ENCODE assay signal across 7 mouse cellular contexts in the genomic region with DNA sequence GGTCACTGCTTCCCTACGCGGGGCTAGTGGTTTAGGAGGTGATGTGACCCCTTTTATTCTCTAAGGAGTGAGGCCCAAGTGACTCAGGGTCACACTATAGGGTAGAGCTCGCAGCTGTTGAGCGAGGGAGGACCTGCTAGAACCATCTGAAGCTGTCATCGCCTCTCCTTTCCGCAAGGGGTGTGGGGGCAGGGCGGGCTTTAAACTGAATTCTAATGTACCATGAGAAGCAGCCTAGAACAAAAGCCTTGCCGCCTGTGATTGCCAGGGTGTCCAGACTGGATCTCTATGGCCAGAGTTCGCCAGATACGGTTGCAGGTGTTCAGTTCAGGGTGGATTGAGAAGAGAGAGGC. TPM values are rescaled to one million over a fixed set of nuclear protein-coding genes. Genes with fewer than 3 reads are reported as not detected.
DNase-seq lines count a peak whose midpoint lies in the region; ATAC-seq lines count a peak whose summit lies in the region.

No protein-coding gene starts in this region.

- H3K36me3 ChIP-seq in limb, embryonic 12.5 days = peaks cover under 1% of the 10 kb centered on the region; the same call in 1 of the 2 replicates

- H3K4me3 ChIP-seq in limb, embryonic 12.5 days (replicated peaks) = peak overlapping the region; percentile 64

- peak overlapping the region; percentile 61 for H3K9ac ChIP-seq in limb, embryonic 12.5 days (replicated peaks)

- H3K9me3 ChIP-seq in limb, embryonic 12.5 days = no peaks in the 10 kb centered on the region

- H3K4me2 ChIP-seq in limb, embryonic 12.5 days = peak overlapping the region; percentile 78

- peak; percentile 59 for DNase-seq in testis, postnatal 10 days (ENCODE audit: low spot score)
- no peak for DNase-seq in testis, postnatal 14 days (ENCODE audit: low spot score)
- peak; percentile 66 for DNase-seq in embryo, embryonic 11.5 days (ENCODE audit: low read depth, low spot score)
- peak; percentile 67 for DNase-seq in heart, postnatal 4 days
- DNase-seq in naive thymus-derived CD4-positive, alpha-beta T cell, adult 2 months (ENCODE audit: low read depth) = peak; percentile 80
- peak; percentile 72 to 78 for DNase-seq in thymus, postnatal 36 days

- peak overlapping the region; percentile 84 for H3K27ac ChIP-seq in limb, embryonic 12.5 days

- peaks cover 44% of the 10 kb centered on the region for H3K4me1 ChIP-seq in limb, embryonic 12.5 days (replicated peaks)

- under 1% methylated on average over 10 of the region's 10 CpGs for WGBS in limb, embryonic 12.5 days

- H3K27me3 ChIP-seq in limb, embryonic 12.5 days = peaks cover 13% of the 10 kb centered on the region

- ATAC-seq in limb, embryonic 12.5 days (ENCODE audit: insufficient number of reproducible peaks, insufficient read depth, low FRiP score, low TSS enrichment, low read depth) = peak; percentile 16; the same call in 1 of the 2 replicates

RNA-seq across cellular contexts. Expression of a gene that starts 1.4 kb away (rescaled TPM):
- 100 to 1,000 TPM; 100 to 106 TPM for total RNA-seq in heart, postnatal 4 days (2021)
- 25.6 and 27.1 TPM in 2 replicates for polyA plus RNA-seq in limb, embryonic 12.5 days (2016; fragmentation: Nextera tagmentation; extraction: Ambion mirVana)

RNA-seq across cellular contexts. Expression of a gene that starts 31.1 kb away (rescaled TPM):
- 10 to 100 TPM; 41.1 to 41.3 TPM for total RNA-seq in heart, postnatal 4 days (2021)
- 102 and 106 TPM in 2 replicates for polyA plus RNA-seq in limb, embryonic 12.5 days (2016; fragmentation: Nextera tagmentation; extraction: Ambion mirVana)

RNA-seq across cellular contexts. Expression of a gene that starts 53.9 kb away (rescaled TPM):
- total RNA-seq in heart, postnatal 4 days (2021) = 100 to 1,000 TPM; 168 to 177 TPM
- 79.8 and 80.1 TPM in 2 replicates for polyA plus RNA-seq in limb, embryonic 12.5 days (2016; fragmentation: Nextera tagmentation; extraction: Ambion mirVana)
